Mouse (Mus musculus) heart, embryonic 14.5 days (tissue): ENCODE results near the gene Cdhr5. TPM values are rescaled to one million over a fixed set of nuclear protein-coding genes. Genes with fewer than 3 reads are reported as not detected.

ENCODE experiments used
- ATAC-seq: fragments of 200-750 bp; cut with Nextera tagmentation; 2 replicates; pipeline ENCODE4 v1.8.0; 2017; ENCODE audit warnings: low read depth, moderate TSS enrichment; ENCODE audit not compliant: insufficient number of reproducible peaks, insufficient read depth, low FRiP score
- H3K27ac ChIP-seq, 2 experiments: fragments of 200-500 bp in 1 of 2; fragments of 300-500 bp in 1 of 2; sonication (generic) in 1 of 2; replicated peaks in 1 of 2; 2 replicates each; pipeline ENCODE4 v1.5.1; 2012 to 2014; ENCODE audit warnings: low read depth in 2 of 2, low read length in 2 of 2, control low read depth in 1 of 2, mild to moderate bottlenecking in 1 of 2, mixed read lengths in 1 of 2; ENCODE audit not compliant: control insufficient read depth in 1 of 2, insufficient read depth in 1 of 2
- H3K27me3 ChIP-seq: fragments of 300-500 bp; sonication (generic); 2 replicates; pipeline ENCODE4 v1.6.1; 2014; ENCODE audit warnings: mild to moderate bottlenecking, low read length, control low read depth; ENCODE audit not compliant: control insufficient read depth, insufficient read depth
- H3K36me3 ChIP-seq: fragments of 300-500 bp; sonication (generic); 2 replicates; pipeline ENCODE4 v1.6.1; 2014; ENCODE audit warnings: mild to moderate bottlenecking, control low read depth, low read length, mixed read lengths; ENCODE audit not compliant: control insufficient read depth, insufficient read depth
- H3K4me1 ChIP-seq, 2 experiments: fragments of 200-500 bp in 1 of 2; fragments of 300-500 bp in 1 of 2; sonication (generic) in 1 of 2; 2 replicates each; pipeline ENCODE4 v1.6.1; 2012 to 2014; ENCODE audit warnings: low read length in 2 of 2, control low read depth in 1 of 2, mixed read lengths in 1 of 2; ENCODE audit not compliant: control insufficient read depth in 2 of 2, insufficient read depth in 2 of 2
- H3K4me2 ChIP-seq: fragments of 300-500 bp; sonication (generic); 2 replicates; pipeline ENCODE4 v1.6.1; 2014; ENCODE audit warnings: mild to moderate bottlenecking, low read length
- H3K4me3 ChIP-seq, 2 experiments: fragments of 200-500 bp in 1 of 2; fragments of 300-500 bp in 1 of 2; sonication (generic) in 1 of 2; 2 replicates each; pipeline ENCODE4 v1.5.1; 2012 to 2014; ENCODE audit warnings: low read length in 2 of 2, mild to moderate bottlenecking in 2 of 2, control low read depth in 1 of 2, low read depth in 1 of 2, moderate library complexity in 1 of 2; ENCODE audit not compliant: control insufficient read depth in 1 of 2, insufficient read depth in 1 of 2
- H3K9ac ChIP-seq: fragments of 300-500 bp; sonication (generic); 2 replicates; pipeline ENCODE4 v1.6.1; 2014; ENCODE audit warnings: mild to moderate bottlenecking, low read length
- H3K9me3 ChIP-seq: fragments of 300-500 bp; sonication (generic); 2 replicates; pipeline ENCODE4 v1.6.1; 2016; ENCODE audit warnings: low read length, control low read depth; ENCODE audit not compliant: control insufficient read depth
- WGBS: fragments of 180-500 bp; shearing (Covaris S2); extraction: QIAGEN DNeasy Blood & Tissue Kit; methylation state at CpG from one replicate; pipeline ENCODE4 v1.1.7; 2014; 5-methylcytosine and 5-hydroxymethylcytosine counted together
- polyA plus RNA-seq: library from polyadenylated mRNA; unstranded; fragments of >200 nt; fragmentation: Nextera tagmentation; extraction: Ambion mirVana; gene quantifications from 2 replicates; pipeline ENCODE4 v1.2.1, GENCODE M21; 2014

Gene Cdhr5
- polyA plus RNA-seq: not detected in 2 replicates

DNA sequence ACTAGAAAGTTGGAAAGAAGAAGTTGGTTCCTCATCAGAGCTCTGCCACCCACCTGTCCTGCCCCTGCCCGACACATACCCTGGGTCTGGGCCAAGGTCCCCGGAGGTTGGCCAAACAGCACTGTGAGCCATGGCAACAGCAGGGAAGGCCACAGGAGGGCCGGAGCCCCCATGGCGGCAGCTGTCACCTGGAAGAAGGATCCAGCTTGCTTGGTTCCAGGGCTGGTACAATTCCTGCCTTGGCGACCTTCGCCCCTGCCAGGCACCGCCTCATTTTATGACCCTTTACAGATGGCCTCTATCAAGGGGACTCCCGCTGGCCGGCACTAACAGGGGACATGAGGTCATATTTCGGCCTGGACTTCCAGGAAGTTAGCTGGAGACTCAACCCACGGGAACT lies at the start of gene Cdhr5:
Gene Cdhr5 (minus strand): TSS at position 241 of the 400 bp plus-strand sequence.
- 81% methylated on average over 11 of the region's 11 CpGs for WGBS
- Histone ChIP-seq H3K4me1 (peaks cover 2 to 12% of the 10 kb centered on the region in 2 experiments; a peak in 3 of 4 replicates), H3K9ac (no peak within 1 kb of the TSS), H3K4me3 (no peak within 1 kb of the TSS), H3K36me3 (no peaks in the 10 kb centered on the region), H3K27me3 (peaks cover 17% of the 10 kb centered on the region; the same call in 1 of the 2 replicates), H3K27ac (no peak within 1 kb of the TSS), H3K9me3 (no peaks in the 10 kb centered on the region), H3K4me2 (no peak within 1 kb of the TSS)
- no peak for ATAC-seq

DNA sequence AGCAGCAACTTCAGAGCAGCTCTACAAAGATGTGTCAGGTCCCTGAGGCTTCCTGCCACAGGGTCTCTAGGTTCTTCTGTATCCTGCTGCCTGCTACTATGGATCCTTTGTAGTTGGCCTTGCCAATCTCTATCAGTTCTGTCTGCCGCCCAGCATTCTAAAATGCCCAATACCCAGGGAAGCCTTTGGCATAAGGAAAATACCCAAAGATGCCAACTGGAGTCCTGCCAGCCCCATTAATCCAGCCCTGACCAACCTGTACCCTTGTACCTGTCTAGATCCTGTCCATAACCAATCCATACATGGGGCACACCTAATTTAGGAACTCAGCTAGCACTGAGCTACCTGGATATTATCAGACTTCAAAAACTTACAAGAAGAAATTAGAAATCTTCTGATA lies 48.1 kb upstream of the Cdhr5 start:
- Histone ChIP-seq H3K36me3 (peaks cover 43% of the 10 kb centered on the region), H3K4me1 (peaks cover 10 to 25% of the 10 kb centered on the region in 2 experiments), H3K9ac (no peak overlapping the region), H3K9me3 (no peaks in the 10 kb centered on the region), H3K27ac (no peak overlapping the region), H3K4me3 (no peak overlapping the region), H3K4me2 (no peak overlapping the region), H3K27me3 (no peaks in the 10 kb centered on the region)
- ATAC-seq: no peak
- 82% methylated on average over 1 of the region's 1 CpGs for WGBS

DNA sequence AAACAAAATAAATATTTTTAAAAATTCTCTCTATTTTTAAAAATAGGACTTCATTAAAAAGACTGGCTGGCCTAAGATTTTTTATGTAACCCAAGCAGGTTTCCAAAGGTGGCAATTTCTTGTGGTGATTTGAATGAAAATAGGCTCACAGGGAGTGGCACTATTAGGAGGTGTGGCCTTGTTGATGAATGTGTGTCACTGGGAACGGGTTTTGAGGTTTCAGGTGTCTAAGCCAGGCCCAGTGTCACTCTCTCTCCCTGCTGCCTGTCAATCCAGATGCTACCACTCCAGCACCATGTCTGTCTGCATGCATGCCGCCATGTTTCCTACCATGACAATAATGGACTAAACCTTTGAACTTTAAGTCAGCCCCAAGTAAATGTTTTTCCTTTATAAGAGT lies 42.9 kb upstream of the Cdhr5 start:
- Histone ChIP-seq H3K4me2 (no peak overlapping the region), H3K9me3 (no peaks in the 10 kb centered on the region), H3K36me3 (peaks cover 96% of the 10 kb centered on the region), H3K27ac (no peak overlapping the region), H3K27me3 (no peaks in the 10 kb centered on the region), H3K9ac (no peak overlapping the region), H3K4me3 (no peak overlapping the region), H3K4me1 (no peaks in the 10 kb centered on the region)
- no peak for ATAC-seq
- 64% methylated on average over 2 of the region's 2 CpGs for WGBS

DNA sequence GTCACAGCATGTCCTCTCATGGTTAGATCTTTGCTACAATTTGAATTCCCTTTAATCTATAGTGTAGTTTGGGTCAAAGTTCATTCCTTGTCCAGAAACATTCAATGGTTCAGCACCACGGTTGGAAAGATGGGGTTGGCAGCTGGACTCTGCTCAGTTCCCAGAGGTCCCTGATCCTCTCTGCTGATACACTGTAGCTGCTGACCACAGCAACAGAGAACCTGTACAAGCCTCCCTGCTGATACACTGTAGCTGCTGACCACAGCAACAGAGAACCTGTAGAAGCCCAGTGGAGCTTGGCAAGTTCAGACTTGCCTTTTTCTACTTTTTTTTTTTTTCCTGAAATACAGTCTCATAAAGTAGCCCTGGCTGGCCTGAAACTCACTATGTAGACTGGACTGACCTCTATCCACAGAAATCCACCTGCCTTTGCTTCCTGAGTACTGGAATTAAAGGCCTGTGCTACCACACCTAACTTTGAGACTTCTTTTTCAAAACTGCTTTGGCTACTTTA lies 41.1 kb upstream of the Cdhr5 start:
- H3K36me3 ChIP-seq: peaks cover 100% of the 10 kb centered on the region
- H3K9ac ChIP-seq: no peak overlapping the region
- WGBS: 95% methylated on average over 1 of the region's 1 CpGs
- H3K4me2 ChIP-seq: no peak overlapping the region
- H3K4me1 ChIP-seq: no peaks in the 10 kb centered on the region
- no peaks in the 10 kb centered on the region for H3K9me3 ChIP-seq
- no peaks in the 10 kb centered on the region for H3K27me3 ChIP-seq
- H3K27ac ChIP-seq: no peak overlapping the region
- no peak for ATAC-seq
- H3K4me3 ChIP-seq: no peak overlapping the region

DNA sequence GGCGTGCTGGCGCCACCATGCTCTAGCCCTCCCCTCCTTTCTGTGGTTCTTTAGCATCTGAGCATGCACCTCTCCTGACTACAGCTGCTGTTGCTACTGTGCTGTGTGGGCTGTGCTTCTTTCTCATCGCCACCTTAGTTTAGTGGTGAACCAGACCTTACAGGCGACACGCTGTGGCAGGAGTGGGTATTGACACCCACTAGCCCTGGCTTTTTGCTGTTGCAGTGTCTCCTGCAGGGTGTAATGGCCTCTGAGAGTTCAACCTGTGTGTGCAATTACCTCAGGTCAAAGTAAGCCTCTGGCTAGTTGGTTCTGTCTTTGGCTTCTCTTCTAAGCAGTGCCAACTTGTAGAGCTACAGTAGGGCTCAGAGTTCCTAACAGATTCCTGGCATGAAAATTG lies 39.4 kb upstream of the Cdhr5 start:
- Histone ChIP-seq H3K27ac (no peak overlapping the region), H3K4me1 (no peaks in the 10 kb centered on the region), H3K4me3 (no peak overlapping the region), H3K9ac (no peak overlapping the region), H3K4me2 (no peak overlapping the region), H3K9me3 (no peaks in the 10 kb centered on the region), H3K27me3 (no peaks in the 10 kb centered on the region), H3K36me3 (peaks cover 100% of the 10 kb centered on the region)
- WGBS: 76% methylated on average over 5 of the region's 5 CpGs
- ATAC-seq: no peak

DNA sequence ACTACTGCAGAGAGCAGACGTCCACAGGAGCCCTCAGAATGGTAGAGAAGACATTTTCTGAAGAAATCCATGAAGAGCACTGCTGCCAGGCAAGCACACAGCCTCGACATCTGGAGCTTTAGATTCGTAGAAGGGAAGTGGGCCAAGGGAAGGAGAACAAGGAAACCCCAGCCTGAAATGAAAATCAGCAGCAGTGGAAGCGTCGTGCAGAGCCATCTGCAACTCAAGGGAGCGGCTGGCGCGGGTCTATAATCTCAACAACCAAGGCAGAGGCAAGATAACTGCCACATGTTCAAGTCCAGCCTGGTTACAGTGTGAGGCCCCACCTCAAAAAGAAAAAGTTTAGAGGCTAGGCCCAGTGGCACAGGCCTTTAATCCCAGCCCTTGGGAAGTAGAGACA lies 38.5 kb upstream of the Cdhr5 start:
- H3K27ac ChIP-seq: no peak overlapping the region
- WGBS: 85% methylated on average over 8 of the region's 8 CpGs
- H3K9me3 ChIP-seq: no peaks in the 10 kb centered on the region
- no peak for ATAC-seq
- H3K4me2 ChIP-seq: no peak overlapping the region
- H3K9ac ChIP-seq: no peak overlapping the region
- H3K4me3 ChIP-seq: no peak overlapping the region
- no peaks in the 10 kb centered on the region for H3K4me1 ChIP-seq
- H3K36me3 ChIP-seq: peaks cover 100% of the 10 kb centered on the region
- no peaks in the 10 kb centered on the region for H3K27me3 ChIP-seq

DNA sequence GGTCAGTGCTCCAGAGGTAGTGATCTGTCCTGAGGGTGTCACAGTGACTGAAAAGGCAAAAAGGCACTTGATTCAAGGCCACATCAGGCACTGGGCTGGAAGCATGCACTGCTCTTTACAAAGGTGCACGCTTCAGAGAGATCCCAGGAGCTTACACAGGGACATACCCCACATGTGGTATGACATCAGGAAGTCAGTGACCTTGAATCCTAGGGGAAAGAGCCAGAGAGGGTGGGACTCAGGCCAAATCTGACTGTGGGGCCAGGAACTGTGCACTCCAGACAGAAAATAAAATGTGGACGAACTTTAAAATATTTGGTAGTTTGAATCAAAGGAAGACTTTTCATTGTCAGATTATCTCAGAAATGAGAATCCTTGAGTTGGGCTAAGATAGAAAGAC lies 37.8 kb upstream of the Cdhr5 start:
- Histone ChIP-seq H3K9me3 (no peaks in the 10 kb centered on the region), H3K9ac (no peak overlapping the region), H3K4me2 (no peak overlapping the region), H3K36me3 (peaks cover 100% of the 10 kb centered on the region), H3K4me3 (no peak overlapping the region), H3K4me1 (no peaks in the 10 kb centered on the region), H3K27me3 (no peaks in the 10 kb centered on the region), H3K27ac (no peak overlapping the region)
- ATAC-seq: no peak
- 88% methylated on average over 2 of the region's 2 CpGs for WGBS

DNA sequence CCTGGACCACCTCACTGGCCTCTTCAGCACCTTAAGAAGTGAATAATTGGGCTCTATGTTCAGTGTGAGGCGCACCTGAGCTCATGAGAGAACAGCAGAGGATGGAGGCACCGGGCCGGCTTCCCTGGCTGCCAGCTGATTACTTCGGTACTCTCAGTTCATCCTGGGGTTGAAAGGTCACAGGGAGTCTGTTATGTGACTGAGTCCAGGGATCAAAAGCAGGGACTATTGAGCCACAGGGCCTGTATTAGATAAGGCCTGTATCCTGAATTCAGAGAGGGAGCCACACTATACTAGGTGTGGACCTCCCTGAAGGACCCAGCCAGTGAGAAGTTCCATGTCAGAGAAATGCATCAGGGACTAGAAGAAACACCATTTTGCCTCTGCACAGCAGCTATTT lies 28.0 kb upstream of the Cdhr5 start:
- no peak overlapping the region for H3K4me2 ChIP-seq
- H3K9me3 ChIP-seq: no peaks in the 10 kb centered on the region
- H3K27me3 ChIP-seq: no peaks in the 10 kb centered on the region
- H3K36me3 ChIP-seq: peaks cover 97% of the 10 kb centered on the region
- no peak overlapping the region for H3K4me3 ChIP-seq
- WGBS: 90% methylated on average over 4 of the region's 4 CpGs
- H3K9ac ChIP-seq: no peak overlapping the region
- no peak overlapping the region for H3K27ac ChIP-seq
- H3K4me1 ChIP-seq: no peaks in the 10 kb centered on the region
- no peak for ATAC-seq
